Mouse (Mus musculus): ENCODE measurements around the gene Slc22a23.
A peak's percentile ranks its signal among the peaks of the same experiment; 100 is the strongest.

Gene Slc22a23

DNA sequence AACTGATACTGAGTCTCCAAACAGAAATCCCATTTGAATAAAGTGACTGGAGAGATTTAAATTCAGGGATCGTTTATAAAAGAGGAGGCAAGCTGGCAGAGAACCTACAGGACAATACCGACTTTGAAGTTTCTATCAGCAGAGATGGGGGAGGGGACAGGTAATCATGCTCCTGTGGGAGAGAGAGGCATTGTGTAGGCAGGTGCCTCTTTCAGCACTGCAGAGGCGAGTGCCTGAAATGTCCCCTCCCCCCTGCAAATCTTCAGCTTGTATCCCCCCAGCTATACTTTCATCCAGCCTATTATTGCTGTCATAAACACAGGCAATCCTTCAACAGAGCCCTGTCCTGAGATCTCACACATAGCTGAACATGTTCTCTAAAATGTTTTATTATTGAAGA lies 43.4 kb downstream of the Slc22a23 start:
- DNase-seq (ENCODE audit: inconsistent ontology term) = no peak

DNA sequence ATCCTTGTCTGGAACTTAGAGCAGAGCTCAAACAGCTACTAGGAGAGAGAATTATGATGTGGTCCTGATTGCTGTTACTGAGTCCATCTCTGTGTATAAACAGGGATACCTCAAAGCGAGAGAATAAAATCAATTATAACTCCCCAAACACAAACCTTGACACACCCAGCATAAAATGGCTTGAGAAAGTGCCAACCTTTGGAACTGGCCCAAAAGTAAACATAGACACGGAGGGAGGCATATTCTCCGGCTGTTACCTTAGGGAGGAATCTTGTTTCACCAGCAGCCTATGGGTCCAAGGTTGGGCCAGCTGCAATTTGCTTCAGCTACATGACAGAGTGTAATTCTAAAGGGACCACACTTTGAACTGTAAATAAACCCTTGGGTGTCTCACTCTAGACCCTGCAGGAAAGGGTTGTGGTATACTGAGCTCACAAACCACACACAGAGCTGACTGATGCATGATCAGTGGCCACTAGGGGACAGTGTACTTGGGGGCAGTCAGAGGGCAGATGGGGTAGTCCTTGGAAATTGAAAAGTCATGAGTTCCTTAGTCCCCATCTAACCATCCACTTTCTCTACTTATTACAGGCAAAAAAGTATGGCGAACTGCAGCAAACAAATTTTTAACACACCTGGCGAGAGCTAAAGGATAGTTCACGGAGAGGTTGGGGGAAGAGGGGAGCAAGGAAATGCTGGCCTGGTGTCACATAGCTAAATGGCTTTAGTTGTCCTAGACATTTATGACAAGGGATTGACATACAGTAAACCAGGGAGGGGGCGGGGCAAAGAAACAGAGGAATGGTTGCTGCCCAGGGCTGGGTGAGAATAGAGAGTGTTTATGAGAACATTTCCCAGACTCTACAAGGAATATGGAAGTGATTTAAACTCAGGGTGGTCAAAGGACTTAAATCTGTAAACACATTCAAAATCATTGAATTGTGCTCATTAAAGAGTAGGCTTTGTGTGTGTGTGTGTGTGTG lies 45.3 kb downstream of the Slc22a23 start:
- no peak for DNase-seq (ENCODE audit: inconsistent ontology term)

DNA sequence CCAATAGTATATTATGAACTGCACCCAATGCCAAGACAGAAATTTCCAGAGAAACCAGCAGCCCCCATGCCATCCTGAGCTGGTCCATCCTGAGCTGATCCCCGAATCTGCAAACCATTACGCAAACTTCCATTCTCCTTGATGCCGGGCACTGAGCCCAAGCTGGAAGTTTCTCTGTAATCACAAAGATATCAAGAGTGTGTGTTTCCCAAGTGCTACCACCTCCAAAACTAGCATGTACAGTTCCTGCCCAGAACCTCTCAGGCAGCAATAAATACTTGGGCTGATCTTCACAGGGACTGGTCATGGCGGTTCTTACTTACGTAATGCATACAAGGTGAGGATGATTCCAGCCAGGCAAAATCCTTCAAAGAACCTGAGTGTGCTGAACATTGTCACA lies 46.3 kb downstream of the Slc22a23 start:
- no peak for DNase-seq (ENCODE audit: inconsistent ontology term)

DNA sequence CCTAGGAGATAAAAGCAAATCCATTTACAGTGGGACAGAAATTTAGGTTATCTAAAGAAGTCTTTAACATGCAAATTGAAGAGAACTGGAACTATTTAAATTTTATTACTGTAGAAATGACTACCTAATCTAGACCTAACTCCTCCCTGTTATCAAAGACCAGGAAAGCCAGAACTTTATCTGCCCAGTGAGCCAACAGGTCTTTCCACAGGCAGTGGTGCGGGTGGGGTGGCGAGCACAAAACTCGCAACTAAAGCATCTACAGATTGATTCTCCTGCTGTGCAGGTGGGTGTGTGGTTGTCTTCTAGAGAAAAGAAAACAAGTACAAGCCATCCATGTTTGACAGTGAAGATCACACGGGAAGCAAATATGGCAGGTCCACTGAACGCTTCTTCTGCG lies 46.9 kb downstream of the Slc22a23 start:
- DNase-seq (ENCODE audit: inconsistent ontology term) = no peak

DNA sequence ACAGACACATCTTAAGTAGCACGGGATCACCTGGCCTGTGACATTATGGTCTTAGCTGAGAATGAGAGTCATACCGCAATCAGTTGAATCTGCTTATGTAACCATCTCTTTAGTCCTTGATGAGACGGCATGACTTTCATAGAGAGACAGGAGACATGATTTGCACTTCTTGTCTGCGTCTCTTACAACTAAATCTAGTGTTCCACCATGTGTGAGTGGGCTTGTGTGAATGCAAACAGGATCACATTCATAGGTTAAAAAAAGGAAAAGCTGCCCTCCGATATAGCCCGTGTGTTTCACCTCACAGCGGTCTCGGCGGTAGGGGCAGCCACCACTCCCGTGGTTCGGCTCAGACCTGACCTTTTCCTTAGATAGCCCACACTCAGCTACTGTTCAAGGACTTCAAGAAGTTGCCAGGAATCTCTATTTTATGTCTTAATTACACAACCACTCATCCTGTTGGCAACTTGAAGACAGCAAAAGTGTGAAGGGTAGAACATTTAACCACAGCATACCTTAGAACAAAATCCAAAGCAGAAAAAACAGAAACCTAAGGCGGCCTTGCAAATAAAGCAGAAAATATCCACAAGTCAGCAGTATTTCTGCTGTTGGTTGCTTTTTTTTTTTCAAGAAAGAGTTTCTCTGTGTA lies 49.1 kb downstream of the Slc22a23 start:
- no peak for DNase-seq (ENCODE audit: inconsistent ontology term)

DNA sequence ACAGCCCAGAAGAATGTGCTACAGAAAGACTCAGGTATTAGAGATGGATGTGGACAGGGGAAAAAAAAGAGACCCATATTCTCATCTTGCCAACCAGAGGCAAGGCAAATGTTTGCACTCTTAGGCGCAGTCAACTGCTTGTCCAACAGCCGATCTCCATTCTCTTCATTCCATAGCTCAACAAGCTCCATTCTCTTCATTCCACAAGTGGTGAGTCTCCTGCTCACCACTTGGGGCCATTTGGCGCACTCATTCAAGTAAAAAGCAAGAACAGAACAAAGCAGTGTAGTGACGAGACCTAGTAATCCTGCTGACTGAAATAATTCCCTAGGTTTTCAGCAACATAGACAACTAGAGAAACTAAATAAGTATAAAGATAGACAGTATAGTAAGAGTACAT lies 50.8 kb downstream of the Slc22a23 start:
- peak; percentile 68 for DNase-seq (ENCODE audit: inconsistent ontology term)

DNA sequence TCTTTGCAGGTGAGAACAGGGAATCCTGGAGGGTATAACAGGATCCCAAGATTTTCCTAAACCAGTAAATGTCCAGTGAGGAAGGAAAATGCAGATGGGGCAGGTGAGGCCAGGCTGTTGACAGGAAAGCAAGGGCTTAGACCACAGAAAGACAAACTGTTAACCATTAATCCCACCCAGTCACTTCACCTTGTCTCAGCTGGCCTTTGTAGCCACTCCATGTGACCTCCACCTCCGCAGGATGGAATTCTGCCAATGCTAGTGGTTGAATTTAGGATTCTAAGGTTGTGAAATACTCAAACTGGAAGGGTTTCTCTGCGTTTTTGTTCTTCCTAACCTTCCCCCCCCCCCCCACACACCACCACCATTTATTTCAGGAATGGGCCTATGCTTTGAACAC lies 52.9 kb downstream of the Slc22a23 start:
- DNase-seq (ENCODE audit: inconsistent ontology term) = no peak

DNA sequence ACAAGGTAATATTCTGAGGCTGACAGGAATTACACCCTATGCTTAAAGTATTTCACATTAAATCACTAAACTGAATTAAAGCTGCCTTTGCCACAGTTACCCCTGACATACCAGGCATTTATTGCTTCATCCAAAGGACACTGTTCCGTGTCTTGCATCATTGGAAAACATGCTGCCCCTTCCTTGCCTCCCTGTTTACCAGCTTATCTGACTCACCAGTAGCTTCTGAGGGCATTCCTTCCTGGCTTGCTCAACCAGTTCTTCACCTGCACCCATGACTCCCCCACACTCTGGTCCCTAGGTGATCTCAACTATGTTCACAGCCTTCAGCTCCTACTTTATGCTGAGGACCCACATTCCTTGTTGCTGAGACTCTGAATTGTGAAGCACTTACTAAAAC lies 54.6 kb downstream of the Slc22a23 start:
- DNase-seq (ENCODE audit: inconsistent ontology term) = no peak

DNA sequence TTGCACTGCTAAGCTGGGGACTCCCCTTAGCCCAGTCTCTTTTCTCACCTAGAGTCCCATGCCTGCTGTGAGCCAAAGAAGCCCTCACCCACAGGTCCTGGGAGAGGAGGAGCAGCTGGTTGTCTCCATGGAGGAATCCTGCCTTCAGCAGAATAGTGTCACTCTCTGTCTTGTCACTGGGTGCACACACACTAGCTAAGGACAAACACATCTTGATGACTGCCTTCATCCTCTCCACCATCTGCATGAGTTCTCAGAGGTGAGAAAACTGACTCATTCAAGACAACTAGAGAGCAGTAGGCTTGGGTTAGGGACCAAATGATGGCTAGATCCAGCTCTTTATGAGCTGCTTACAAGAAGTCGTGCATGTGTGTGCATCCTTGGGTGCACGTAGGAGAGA lies 55.4 kb downstream of the Slc22a23 start:
- no peak for DNase-seq (ENCODE audit: inconsistent ontology term)

DNA sequence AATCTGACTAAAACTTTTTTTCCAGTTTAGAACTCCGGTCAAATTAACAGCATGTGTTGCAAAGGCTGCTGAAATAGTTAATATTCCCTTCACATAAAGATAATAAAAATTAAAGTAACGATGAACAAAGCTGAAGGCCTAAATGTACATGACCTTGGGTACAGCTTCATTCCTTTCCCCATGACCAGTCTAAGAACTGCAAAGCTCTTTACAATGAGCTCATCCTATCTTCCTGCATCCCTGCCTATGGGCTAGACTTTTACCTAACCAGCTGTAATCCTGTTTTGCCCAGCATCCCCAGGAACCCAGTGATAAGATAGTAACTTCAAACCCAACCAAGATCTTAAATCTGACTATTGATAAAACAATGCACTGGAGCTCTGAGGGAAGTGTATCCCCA lies 56.9 kb downstream of the Slc22a23 start:
- no peak for DNase-seq (ENCODE audit: inconsistent ontology term)

DNA sequence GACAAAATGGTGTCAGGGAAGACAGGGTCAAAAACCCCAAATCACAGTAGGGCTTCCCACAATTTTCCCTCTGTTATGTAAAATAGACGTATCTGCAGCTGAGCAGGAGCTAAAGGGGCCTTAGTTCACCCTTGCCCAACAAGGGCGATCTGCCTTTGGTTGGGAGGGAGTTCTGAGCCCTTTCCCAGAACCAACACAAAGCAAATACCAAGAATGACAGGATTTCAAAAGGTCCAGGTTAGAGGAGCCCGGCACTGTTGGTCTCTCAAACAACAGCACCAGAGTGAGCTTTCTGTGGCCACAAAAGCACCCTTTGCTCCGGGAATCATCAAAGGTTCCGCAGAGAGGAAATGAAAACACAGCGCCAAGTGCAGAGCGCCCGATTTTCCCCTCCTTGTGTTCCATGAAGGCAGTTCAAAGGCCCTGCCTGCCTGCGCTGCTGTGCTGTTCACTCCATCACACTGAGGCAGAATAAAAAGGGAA lies 57.3 kb downstream of the Slc22a23 start:
- peak; percentile 49 for DNase-seq (ENCODE audit: inconsistent ontology term)

DNA sequence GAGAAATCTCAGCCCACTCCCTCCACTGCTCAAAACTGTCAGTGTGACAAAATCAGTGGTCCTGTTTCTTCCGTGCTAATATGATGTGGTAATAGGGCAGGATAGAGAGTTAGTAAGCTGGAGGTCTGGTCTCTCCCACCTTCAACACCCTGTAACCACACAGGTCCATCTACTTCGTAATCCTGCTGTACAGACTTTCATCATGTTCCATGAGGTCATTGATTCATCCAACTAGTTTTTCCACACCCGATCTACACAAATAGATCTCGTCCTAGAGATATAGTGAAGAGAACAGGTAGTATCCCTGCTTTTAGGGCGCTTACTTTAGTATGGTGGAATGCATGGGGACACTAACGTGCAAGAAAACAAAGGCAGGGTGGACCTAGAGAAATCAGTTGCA lies 63.6 kb downstream of the Slc22a23 start:
- DNase-seq (ENCODE audit: inconsistent ontology term) = no peak

DNA sequence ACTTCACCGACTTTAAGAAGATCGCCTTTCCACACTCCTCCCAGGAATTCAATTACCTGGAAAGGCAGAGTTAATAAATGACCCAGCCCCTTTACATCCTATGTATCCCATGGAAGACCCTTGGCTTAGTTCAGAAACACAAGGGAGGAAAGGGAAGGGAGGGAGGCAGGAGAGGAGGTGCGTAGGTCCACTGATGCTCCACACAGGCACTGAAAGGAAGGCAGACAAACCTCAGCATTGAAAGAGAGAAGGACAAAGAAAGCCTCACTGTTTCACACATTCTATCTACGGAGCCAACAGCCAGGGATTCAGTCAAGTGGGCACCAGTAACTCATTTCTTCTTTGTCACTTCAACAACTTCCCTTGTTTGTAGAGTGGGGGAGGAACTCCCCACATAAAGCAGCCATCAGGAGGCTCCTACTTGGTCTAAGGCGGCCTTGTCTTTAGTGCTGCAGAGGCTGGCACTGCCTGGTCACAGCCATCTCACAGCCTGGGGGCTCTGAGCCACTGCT lies 66.2 kb downstream of the Slc22a23 start:
- peak; percentile 76 for DNase-seq (ENCODE audit: inconsistent ontology term)

DNA sequence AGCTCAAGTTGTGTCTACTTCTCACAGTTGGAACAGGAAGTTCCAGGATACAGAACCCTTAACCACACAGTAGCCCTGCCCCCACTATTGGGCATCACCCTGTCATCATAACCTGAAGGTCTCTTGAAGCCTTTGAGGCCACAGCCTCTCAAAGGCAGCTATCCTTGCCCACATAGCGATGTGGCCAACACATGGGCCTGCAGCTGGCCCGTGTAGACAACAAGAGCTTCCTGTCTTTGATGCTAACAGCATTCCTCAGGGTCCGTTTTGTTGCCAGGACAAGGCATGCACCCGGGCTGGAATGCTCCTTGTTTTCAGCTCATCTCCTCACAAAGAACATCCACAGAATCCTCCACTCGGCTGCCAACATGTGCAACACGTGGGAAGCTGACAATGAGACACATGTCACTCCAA lies 66.7 kb downstream of the Slc22a23 start:
- DNase-seq (ENCODE audit: inconsistent ontology term) = peak; percentile 97

DNA sequence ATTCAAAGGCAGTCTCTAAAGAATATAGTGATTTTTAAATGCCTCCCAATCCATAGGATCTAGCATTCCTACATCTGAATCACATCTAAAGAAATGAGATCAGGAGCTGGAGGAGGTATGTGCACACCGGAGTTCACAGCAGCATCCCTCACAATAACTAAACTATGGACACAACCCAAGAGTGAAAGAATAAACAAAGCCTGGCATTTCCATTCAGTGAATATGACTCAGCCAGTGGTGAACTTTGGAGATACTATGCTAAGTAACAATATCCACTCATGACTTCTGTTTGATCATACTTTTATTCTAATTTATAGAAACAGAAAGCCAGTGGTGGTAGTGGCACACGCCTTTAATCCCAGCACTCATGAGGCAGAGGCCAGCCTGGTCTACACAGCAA lies 67.4 kb downstream of the Slc22a23 start:
- peak; percentile 74 for DNase-seq (ENCODE audit: inconsistent ontology term)

DNA sequence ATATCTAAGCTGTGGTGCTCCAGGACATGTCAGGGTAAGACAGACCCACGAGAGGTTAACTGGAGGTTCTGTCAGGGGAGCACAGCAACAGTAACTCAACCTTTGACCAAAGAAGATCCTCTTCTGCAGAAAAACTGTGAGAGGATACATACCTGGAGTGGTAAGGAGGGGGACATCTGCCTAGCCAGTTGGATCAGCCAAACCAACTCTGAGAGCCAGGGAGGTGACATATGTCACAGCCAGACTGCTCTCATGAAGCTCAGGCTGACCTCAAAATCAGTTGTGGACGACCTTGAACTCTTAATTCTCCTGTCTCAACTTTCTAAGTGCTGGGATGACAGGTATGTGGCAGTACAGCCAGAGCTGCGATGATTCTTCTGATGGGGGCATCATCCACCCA lies 68.0 kb downstream of the Slc22a23 start:
- DNase-seq (ENCODE audit: inconsistent ontology term) = no peak

DNA sequence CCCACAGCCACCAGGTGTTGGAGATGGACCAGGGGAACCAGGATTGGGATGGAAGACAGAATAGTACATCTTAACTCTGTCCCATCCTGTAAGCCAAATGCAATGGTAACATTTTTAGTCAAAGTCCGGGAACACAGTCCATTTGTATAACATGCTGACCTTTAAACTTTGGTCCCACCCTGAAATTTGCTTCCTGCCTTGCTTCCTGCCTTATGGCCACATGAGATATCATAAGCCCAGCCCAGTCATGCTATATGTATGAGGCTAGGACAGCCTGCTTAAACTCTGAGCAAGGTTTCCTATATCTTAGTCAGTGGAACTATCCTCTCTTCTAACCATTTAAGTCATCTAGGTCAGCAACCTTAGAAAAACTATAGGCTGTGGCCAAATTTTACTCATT lies 70.1 kb downstream of the Slc22a23 start:
- no peak for DNase-seq (ENCODE audit: inconsistent ontology term)

DNA sequence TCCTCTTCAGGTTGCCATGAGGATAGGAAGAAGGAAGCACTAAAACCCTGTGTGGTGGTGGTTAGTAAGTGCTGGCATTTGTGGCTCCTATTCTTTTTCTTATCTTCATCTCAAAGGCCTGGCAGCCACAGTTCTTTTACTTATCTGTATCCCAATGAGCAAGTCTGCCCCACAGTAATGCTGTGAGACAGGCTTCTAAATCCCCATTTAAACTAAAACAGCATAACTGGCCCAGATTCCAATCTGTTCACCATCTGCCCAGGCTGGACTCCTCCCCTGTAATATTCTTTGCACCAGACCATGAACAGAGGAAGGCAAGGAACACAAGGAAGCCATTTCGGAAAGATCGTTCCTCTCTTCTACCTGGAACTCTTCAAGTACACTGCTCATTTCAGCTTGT lies 70.6 kb downstream of the Slc22a23 start:
- DNase-seq (ENCODE audit: inconsistent ontology term) = no peak

DNA sequence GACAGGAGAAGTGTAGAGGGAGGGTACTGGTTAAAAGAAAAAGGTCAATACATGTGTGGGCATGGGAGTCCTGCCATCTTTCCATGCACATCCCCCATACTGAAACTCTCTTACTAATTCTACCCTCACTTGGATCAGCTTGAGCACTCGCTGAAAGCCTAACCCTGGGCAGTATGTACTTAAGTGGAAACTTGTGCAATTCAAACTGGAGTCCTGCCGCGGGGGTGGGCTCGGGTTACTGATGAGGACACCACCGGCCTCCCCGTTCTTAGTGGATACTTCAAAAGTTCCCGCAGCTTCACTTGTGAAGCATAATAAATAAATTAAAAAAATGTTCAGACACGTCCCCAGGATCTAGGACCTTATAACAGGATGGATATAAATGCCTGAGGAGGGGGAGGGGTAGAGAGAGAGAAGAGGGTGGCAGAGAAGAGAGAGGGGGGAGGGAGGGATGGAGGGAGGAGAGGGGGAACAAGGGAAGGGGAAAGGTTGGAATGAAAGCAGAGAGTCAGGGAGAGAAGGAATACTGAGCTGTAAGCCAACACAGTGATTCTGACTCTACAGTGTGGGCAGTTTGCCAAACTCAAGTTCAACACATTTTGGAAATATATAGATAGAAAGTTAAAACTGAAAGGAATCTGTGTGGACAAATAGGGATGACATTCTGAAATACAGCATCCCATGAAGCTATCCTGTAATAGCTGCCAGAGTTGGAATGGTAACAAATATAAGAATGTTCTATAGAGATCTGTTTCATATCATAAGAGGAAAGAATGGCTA lies 72.5 kb downstream of the Slc22a23 start:
- DNase-seq (ENCODE audit: inconsistent ontology term) = peak; percentile 33

DNA sequence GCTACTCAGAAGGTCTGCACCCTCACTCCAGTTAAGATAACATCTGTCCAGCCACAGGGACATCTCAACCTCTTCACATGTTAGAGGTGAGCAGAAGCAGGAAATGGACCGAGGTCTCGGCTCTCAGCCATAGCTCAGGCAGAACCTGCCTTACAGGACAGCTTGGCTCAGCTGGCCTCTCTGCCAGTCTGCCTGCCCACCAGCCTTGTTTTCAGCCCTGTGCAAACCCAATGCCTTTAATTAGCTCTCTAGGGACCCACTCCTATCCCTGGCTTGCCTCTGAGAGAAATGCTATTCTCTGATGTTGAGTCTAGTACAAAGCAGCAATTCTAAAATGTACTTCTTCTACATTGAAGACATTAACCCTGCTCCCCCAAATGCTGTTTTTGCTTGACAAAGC lies 73.3 kb downstream of the Slc22a23 start:
- DNase-seq (ENCODE audit: inconsistent ontology term) = no peak

DNA sequence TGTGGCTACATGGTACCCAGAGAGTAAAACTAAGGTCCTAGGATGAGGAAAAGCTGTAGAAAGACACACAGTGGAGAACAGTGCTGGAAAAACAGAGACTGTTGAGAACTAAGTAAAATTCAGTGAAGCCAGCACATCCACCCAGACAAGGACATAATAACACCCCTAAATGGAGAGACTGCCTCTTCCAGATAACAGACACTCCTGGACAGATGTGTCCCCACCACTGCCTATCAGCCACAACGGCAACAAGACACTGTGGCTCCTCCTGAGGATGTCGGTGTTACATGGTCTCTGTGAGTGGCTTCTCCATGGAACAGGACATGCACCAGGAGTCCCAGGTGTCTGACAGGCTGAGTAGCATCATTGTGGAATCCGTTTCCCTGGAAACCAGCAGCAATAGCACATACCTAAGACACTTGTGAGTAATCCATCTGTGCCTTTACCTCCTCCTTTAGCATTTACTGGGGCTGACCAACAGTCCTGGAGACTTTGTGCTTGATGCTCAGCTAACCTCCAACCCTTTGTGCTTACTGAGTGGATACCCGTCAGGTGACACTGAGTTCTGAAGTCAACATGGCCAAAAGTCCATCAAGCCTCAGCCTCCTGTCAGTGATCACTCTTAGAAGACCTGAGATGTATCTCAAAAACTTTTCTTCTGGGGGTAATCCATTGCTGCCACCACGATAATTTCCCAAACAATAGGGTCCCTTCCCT lies 73.9 kb downstream of the Slc22a23 start:
- DNase-seq (ENCODE audit: inconsistent ontology term) = no peak
